Mouse (Mus musculus): ENCODE data around the gene Cbfb. TPM values are rescaled to one million over a fixed set of nuclear protein-coding genes. Genes with fewer than 3 reads are reported as not detected.
A peak's percentile ranks its signal among the peaks of the same experiment; 100 is the strongest.
"Not testable (repeated sequence)": the region's sequence is repeated elsewhere in the genome, so short reads cannot be mapped to it uniquely, and the experiment has no call there.

Gene Cbfb
- polyA plus RNA-seq, 1 experiment = 7.8 TPM

DNA sequence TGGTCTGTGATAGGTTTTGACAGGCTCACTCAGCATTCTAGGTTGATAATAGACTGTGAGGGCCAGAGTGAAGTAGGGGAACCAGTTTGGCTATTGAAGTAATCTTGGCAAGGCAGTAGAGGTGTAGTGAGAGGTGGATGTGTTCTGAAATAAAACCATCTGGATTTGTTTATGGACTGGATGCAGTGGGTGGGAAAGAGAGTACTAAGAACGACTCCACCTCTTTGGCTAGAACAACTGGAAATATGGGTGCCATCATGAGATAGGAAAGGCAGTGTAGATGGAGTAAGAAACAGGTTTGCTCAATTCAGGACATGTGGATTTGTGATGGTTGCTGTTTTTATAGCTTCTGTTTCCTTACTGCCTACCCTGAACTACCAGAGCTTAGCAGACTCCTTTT, 11.7 kb downstream of the Cbfb start:
- DNase-seq (ENCODE audit: low read depth) = peak; percentile 95

DNA sequence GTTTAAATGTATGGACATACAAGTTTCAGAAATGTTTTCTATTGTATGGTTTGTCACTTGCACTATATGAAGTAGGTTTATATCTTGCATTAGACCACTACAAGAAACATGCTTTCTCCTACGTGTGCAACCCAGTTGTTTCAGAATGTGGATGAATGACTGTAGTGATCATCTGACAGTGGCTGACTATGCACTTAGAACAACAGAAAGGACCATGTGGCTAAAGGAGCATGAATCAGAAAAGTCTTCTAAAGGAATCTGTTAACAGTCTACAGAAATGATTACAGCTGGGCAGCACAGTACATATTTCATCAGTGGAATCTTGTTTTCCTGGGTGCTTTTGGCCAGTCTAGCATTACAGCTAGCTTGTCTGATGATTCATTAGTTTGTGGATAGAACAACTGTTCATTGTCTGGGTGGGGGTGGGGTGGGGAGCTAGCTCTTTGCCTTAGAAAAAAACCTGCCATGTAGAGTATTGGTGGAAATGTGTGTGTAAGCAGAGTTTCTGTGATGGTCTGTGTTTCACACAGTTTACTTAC, 16.1 kb downstream of the Cbfb start:
- DNase-seq (ENCODE audit: low read depth) = no peak

DNA sequence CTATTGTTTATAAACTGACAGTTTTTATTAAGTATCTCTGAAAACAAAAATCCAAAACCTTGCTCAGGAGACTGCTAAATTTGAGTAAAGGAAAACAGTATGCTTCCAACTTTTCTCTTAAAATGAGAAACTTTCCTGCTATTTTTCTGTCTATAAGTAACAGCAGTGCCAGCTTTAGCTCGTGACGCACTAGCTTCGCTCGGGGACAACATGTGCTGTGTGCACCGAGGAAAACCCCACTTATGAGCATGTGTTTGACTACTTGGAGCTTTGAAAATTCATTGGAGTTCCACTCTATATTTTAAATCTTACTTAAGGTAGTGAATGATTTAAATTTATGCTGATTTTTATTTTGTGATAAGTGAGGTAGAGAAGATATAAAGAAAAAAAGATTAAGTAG, 21.7 kb downstream of the Cbfb start:
- no peak for DNase-seq (ENCODE audit: low read depth)

DNA sequence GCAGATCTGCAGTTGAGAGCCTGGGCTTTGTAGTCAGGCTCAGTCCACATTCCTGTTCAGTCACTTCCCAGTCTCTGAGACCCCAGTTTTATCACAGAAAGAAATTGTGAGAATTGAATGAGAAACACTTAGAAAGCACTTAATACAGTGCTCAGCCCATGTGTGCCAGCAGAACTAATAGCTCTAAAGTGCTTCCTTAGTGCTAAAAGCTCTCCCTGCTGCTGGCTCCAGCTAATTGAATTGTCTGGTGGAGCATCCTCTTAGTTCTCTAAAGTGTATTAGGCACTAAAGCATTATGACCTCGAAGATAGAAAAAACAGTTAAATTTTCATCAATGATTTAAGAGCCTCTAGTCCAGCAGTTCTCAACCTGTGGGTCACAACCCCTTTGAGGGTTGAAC, 35.3 kb downstream of the Cbfb start:
- DNase-seq (ENCODE audit: low read depth) = no peak

DNA sequence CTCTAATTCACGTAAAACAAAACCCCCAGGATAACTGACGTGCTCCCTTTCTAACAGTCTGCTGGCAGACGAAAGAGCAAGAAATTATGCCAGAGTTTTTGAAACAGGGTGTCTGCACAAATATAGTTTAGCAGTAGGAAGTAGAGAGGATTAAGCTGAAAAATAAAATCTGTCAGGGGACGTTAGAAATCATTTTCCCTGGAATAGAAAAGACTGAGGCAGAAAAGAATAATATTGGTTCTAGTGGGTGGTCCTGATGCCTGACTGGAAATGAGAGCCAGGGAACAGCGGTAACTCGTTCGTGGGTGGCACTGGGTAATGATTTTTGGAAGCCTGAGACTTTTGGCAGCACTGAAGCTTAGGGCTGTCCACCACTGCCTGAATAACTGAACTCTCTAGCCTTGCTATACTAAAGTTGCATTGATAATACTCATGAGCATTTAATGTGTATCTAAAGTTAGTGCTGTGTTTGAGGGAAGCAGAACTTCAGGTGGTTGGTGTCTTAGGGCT, 36.3 kb downstream of the Cbfb start:
- no peak for DNase-seq (ENCODE audit: low read depth)

DNA sequence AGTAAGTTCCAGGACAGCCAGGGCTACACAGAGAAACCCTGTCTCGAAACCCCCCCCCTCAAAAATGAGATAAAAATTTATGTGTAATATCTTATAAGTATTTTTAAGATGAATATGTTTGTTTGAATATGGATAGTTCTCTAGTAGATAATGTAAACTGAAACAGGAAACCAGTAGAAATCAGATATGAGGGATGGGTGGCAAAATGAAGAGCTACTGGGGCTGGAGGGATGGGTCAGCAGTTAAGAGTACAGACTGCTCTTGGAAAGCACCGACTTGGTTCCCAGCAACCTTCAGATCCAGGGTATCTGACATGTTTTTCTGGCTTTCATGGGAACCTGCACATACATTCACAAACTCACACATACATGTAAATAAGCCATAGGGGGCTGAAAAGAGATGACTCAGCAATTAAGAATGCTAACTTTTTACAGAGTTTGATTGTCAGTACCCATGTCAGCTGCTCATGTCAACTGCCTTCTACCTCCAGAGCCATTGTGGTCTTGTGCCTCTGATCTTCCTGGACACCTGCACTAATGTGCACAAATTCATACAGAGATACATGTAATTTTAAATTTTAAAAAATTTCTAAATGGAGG, 37.3 kb downstream of the Cbfb start:
- DNase-seq (ENCODE audit: low read depth) = no peak

DNA sequence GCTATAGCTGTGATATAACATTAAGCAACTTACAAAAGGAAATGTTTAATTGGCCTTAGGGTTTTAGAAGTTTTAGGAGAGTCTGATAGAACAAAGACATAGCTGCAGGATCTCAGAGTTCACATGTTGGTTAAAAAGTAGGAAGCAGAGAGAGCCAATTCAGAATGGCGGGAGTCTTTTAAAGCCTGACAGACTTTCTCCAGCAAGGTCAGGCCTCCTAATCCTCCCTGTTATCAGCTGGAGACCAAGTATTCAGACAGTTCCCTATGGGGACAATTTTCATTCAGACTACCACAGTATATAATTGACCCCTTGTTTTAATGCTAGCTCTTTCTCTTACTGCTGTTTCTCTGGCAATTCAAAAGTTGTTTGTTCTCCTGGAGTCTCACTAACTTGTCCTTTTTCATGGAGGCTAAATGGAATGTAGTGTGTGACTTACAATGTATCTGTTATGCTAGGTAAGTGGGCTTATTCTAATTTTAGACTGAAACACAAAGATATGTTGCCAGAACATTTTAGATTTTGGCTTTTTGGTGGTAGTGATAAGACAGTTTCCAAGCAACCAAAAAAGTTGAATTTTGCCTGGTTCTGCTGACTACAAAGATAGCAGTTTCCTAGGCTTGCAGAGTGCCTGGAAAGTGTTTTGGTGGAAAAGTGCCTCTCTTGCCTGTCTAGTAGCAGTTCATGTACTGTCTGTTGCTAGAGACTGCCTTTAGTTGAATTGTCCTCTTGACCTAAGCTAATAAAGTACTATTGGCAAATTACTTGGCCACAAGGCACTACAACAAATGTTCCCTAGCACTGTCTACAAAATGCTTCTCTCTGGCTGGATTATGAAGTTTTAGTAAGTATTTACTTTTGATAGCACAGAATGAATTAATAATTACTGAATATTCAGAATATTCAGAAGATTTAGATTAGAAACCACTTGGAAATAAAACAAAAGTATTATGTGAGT, 39.0 kb downstream of the Cbfb start:
- no peak for DNase-seq (ENCODE audit: low read depth)

DNA sequence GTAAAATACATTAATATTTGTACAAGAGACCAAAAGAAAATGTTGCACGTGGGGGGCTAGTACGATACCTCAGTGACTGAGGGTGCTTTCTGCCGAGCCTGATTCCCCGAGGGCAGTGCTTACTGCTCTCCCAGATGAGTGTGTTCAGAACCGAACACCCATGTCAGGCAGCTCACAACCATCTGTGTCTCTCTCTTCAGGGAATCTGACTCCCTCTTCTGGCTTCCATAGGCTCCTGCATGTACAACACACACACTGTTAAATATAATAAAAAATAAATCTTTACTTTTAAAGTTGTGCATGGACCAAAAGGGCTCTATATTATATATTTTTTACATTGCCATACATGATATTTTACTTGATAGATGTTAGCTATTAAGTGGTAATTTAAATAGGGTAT, 43.6 kb downstream of the Cbfb start:
- no peak for DNase-seq (ENCODE audit: low read depth)

DNA sequence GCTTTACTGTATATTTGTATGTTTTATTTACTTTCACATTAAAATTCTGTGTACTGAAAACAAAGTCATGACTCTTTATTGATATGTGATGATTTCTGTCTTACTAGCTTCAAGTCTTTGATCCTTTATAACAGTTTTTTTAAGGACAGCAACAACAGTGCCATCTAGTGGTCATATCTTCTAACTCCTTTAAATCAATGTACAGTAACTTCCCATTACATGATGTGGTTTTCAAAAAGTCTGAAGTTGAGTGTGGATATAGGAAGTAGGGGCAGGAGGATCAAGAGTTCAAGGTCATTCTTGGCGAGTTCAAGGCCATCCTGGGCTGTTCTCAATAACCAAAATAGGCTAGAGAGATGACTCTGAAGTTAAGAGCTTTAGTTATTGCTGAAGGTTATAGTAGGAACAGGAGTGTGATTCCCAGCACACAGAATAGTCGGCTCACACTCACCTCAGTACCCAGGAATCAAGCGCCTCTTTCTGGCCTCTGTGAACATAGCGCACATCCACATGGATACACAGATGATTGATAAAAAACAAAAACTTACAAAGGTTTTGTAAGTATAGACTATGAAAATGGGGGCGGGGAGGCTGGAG, 47.5 kb downstream of the Cbfb start:
- DNase-seq (ENCODE audit: low read depth) = no peak

DNA sequence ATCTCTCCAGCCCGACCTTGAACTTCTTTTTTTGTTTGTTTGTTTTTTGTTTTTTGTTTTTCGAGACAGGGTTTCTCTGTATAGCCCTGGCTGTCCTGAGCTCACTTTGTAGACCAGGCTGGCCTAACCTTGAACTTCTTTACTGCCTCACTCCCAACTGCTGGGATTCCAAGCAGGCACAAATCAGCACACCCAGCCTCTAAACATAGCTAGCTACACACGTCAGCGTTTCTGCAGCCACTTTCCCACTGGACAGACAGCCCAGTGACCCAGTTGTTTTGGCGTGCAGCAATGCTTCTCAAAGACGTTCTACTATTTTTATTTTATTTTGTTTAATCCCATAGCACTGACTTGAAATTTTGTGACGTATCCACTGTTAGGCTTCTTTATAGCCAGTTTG, 53.4 kb downstream of the Cbfb start:
- DNase-seq (ENCODE audit: low read depth) = no peak

DNA sequence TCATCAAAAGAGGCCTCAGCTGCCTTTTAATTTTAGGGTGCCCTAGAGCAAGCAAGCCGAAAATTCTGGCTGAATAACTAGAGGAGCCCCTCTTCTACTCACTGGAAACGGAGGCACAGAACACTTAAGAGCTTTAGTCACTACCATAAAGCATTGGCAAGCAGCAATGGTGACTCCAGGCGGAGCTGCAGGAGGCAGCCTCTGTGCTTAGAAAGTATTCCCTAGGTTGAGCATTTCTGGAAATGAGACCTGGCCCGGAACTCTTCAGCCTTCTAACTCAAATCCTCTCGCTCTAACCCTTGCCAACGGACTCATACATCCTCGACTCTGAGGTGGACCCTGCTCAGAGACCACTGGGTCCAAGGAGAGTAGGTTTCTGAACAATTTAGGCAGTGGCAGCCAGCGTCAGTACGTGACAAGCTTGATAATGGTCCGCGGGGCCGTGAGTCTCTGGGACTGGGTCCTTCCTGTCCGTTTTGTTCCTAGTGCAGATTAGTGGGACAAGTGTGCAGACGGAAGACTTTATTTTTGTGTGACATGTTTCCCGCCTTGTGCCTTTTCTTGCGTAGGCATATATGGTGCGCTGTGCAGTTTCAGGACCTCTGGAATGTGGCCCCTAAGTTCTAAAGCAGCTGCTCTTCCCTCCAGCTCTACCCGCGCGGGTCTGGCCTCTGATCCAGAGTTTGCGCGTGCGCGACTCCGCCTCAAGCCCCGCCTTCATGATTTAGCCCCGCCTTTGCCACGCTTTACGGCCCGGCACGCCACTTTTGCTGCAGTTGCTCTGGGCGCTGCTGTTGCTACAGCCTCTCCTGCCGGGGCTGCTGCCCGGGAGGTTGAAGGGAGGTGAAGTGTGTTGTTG, 54.2 kb downstream of the Cbfb start, which contains the start of gene D230025D16Rik:
TSS of gene D230025D16Rik (plus strand) at position 733 of the 859 bp plus-strand sequence.
- no peak for DNase-seq (ENCODE audit: low read depth)

DNA sequence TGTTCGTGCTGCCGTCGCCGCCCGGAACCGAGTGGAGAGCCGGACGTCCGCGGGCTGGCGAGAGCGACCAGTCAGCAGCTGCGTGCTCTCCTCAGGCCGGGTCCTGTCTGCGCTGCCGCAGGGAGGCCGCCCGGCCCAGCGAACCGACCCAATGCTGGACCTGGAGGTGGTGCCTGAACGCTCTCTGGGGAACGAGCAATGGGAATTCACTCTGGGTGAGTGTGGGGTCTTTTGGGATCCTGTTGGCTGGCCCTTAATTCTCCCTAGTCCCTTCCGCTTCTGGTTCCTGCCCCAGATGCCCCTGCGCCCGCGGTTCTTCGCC, 54.8 kb downstream of the Cbfb start:
- DNase-seq (ENCODE audit: low read depth) = no peak

DNA sequence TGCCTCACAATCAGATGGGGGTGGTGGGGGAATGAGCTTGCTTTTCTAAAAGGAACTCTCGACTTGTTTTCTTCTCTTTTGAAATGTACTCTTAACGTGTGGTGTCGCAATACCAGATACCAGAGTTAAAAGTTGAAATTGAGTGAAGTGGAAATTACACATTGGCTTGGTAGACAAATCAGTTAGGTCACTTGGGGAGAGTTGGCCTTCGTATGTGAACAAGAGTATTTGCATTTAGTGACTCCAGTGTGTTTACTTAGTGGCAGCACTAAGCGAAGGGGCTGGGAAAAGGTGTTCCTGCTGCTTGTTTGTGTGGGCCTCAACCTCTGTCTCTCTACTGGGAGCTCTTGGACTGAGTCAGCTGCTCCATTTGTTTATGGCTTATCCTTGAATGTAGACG, 55.4 kb downstream of the Cbfb start:
- no peak for DNase-seq (ENCODE audit: low read depth)

DNA sequence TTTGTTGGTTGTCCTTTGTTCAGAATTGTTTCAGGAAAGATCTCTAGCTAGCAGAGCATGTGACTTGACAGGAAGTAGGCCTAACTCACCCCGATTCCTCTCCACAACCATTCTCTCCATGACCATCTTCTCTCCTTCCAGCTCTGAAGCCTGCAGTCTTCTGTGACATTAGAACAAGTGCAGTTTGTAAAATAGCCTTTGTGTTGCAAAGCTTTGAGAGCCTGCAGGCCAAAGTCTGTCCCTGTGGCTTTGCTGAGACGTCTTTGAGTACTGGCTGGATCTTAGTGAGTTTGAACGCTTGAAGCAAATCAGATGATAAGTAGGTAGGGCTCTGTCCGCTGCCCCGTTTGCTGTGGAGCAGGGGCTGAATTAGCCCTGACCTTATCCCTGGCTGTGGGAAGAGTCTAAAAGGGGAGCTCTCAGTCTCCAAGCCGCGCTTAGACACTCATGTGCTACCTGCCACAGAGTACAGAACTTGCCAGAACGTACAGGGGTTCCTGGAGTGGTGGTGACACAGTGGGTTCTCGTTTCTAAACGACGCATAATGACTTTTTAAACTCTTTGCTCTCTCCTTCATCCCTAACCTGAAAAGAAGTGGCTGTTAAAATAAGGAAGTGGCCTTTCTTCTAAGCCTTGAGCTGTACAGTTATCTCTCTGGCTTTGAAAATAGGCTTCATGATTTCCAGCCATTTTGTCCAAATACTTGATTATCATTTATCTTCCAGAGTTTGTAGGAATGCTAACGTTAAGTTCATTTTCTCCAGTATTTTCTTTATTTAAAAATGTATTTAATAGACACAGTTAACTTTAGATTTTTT, 61.2 kb downstream of the Cbfb start:
- DNase-seq (ENCODE audit: low read depth) = no peak

DNA sequence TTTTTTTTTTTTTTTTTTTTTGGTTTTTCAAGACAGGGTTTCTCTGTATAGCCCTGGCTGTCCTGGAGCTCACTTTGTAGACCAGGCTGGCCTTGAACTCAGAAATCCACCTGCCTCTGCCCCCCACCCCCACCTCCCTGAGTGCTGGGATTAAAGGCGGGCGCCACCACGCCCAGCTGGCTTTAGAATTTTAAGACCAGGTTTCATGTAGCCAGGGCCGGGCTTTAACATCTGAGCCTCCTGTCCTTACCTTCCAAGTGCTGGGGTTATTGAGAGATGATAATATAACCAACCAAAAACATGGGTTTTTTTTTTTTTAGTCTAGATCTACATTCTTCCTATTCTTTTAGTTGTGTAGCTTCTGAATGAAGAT, 61.8 kb downstream of the Cbfb start:
- DNase-seq (ENCODE audit: low read depth) = not testable (repeated sequence)

DNA sequence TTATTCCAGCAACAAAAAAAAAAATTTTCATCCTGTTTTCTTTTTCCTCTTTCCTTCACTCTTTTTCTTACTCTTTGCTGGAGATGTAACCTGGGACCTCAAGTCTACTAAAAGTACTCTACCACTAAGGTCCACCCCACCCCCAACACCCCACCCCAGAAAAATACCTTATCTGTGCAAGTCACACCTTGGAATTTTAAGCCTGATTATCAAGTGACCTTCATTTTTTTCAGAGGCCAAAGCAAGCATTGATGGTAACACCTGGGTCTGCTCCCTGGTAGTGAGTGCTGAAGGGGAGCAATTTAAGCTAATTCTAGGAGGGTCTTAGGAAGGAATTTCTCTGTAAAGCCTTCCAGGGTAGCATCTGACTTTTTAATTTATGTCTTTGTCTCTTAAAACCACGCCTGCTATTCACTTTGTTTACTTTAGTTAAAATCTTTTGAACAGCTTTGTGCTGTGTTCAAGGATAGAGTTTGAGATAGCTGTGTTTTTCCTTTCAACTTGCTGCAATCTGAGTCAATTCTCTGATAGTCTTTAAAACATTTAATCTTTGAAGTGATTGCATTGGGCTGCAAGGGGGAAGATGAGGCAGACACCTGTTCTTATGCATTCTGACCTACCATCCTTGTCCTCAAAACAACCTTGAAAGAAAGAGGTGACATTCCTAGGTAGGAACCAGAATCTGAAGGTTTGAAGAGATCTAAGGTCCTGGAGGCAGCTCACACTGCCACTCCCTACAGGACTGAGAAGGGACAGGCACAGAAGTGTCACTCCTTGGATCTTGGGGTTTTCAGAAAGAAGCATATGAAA, 62.9 kb downstream of the Cbfb start:
- no peak for DNase-seq (ENCODE audit: low read depth)

DNA sequence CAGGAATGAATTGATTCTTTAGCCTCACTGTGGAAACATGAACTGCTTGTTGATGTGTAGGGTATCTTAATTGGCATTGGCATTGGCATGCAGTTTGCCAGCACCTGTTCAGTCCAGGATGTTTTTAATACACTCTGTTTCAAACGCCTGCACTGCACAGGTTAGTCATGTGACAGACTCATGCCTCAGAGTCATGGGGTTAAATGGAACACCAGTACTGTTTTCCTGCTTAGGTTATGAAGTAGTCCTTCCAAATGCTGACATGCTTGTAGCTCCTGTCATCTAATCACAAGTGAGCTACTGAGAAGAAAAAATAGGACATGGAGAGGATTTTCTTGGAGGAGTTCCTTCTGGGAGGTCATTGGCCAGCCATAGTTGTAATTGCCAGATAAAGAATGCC, 64.7 kb downstream of the Cbfb start:
- DNase-seq (ENCODE audit: low read depth) = no peak

DNA sequence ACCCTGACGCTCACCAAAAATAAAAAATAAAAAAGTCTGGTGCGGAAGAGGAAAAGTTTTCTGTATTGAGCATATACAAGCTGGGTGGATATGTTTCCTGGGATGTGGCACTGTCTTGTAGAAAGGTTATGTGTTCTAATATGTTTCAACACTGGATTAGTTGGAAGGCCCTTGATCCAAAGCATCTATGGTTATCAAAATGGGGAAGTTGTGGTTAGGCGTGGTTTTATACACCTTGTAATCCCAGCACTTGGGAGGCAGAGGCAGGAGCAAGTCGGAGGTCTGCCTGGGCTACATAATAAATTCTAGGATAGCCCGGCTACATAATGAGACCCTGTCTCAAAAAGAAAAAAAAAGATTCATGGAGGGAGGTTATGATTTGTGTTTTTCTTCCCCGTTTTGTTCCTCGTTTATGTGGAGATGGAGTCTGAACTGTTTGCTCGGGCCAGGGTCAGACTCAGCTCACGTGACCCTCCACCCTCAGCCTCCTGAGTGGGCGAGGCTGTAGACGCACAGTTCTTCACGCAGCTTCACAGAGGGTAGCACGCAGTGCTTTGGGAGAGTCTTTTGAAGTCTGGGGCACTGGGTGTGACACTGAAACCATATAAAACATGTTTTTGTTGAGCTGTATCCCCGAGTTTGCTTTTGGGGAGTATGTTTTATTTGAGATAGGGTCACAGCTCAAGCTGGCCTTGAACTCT, 67.1 kb downstream of the Cbfb start:
- no peak for DNase-seq (ENCODE audit: low read depth)

DNA sequence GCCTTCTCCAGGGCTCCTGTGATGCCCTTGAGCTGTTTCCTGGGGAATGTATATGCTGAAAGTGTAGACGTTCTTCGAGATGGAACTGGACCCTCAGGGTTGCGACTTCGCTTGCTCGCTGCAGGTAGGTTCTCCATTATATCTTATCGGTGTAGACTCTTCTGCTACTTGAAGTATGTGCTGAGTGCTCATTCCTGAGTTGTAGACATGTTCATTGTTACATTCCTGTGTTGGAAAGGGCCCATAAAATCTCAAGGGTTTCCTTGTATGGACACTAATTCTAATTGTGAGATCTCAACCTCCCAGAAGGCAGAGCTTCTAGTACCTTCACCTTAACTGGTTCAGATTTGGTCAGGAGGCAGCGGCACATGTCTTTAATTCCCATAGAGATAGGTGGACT, 70.5 kb downstream of the Cbfb start:
- no peak for DNase-seq (ENCODE audit: low read depth)
